Mouse (Mus musculus): ENCODE measurements around the gene Slamf6.
"Not testable (repeated sequence)": the region's sequence is repeated elsewhere in the genome, so short reads cannot be mapped to it uniquely, and the experiment has no call there.

Gene Slamf6

GRCm38 (mm10) chr1:171917305-171918039 lies at the start of gene Slamf6:
Gene Slamf6 (plus strand): TSS chr1:171917515.
- DNase-seq (ENCODE audit: low read depth, low spot score): no peak

- no peak for DNase-seq (ENCODE audit: low read depth, low spot score)
Observed at GRCm38 (mm10) chr1:171886989-171887388, 30.3 kb upstream of the Slamf6 start.

- DNase-seq (ENCODE audit: low read depth, low spot score): not testable (repeated sequence)
Observed at GRCm38 (mm10) chr1:171895364-171895763, 22.0 kb upstream of the Slamf6 start, which contains the start of gene Gm10521. Gene Gm10521 (plus strand): TSS chr1:171895664.

GRCm38 (mm10) chr1:171904011-171904410 lies 13.3 kb upstream of the Slamf6 start:
- no peak for DNase-seq (ENCODE audit: low read depth, low spot score)

- DNase-seq (ENCODE audit: low read depth, low spot score): no peak
Observed at GRCm38 (mm10) chr1:171915638-171916458, 1.5 kb upstream of the Slamf6 start.

GRCm38 (mm10) chr1:171918136-171918920 lies 1.0 kb downstream of the Slamf6 start:
- DNase-seq (ENCODE audit: low read depth, low spot score): no peak

- DNase-seq (ENCODE audit: low read depth, low spot score): no peak
Observed at GRCm38 (mm10) chr1:171919193-171919592, 1.9 kb downstream of the Slamf6 start.

GRCm38 (mm10) chr1:171919901-171920510 lies 2.7 kb downstream of the Slamf6 start:
- DNase-seq (ENCODE audit: low read depth, low spot score): no peak

GRCm38 (mm10) chr1:171920989-171921621 lies 3.8 kb downstream of the Slamf6 start:
- DNase-seq (ENCODE audit: low read depth, low spot score): no peak

GRCm38 (mm10) chr1:171921641-171922040 lies 4.3 kb downstream of the Slamf6 start:
- DNase-seq (ENCODE audit: low read depth, low spot score): no peak

GRCm38 (mm10) chr1:171922844-171923243 lies 5.5 kb downstream of the Slamf6 start:
- DNase-seq (ENCODE audit: low read depth, low spot score): no peak

GRCm38 (mm10) chr1:171924900-171925299 lies 7.6 kb downstream of the Slamf6 start:
- no peak for DNase-seq (ENCODE audit: low read depth, low spot score)

GRCm38 (mm10) chr1:171933851-171934250 lies 16.5 kb downstream of the Slamf6 start:
- DNase-seq (ENCODE audit: low read depth, low spot score): no peak

- no peak for DNase-seq (ENCODE audit: low read depth, low spot score)
Observed at GRCm38 (mm10) chr1:171938952-171939948, 21.9 kb downstream of the Slamf6 start.

- DNase-seq (ENCODE audit: low read depth, low spot score): no peak
Observed at GRCm38 (mm10) chr1:171940626-171941025, 23.3 kb downstream of the Slamf6 start.

GRCm38 (mm10) chr1:171946447-171946995 lies 29.2 kb downstream of the Slamf6 start:
- DNase-seq (ENCODE audit: low read depth, low spot score): no peak

- DNase-seq (ENCODE audit: low read depth, low spot score): no peak
Observed at GRCm38 (mm10) chr1:171948161-171948945, 31.0 kb downstream of the Slamf6 start.

GRCm38 (mm10) chr1:171948946-171949508 lies 31.7 kb downstream of the Slamf6 start:
- no peak for DNase-seq (ENCODE audit: low read depth, low spot score)
